Mouse (Mus musculus) stomach, embryonic 16.5 days (tissue): Measurements from ENCODE around the gene Gatd1. TPM values are rescaled to one million over a fixed set of nuclear protein-coding genes. Genes with fewer than 3 reads are reported as not detected.

Experiments
- ATAC-seq: fragments of 200-750 bp; cut with Nextera tagmentation; 2 replicates; pipeline ENCODE4 v1.8.0; 2017; ENCODE audit warnings: moderate number of reproducible peaks, moderate TSS enrichment; ENCODE audit not compliant: insufficient read depth, low FRiP score
- H3K27ac ChIP-seq: fragments of 300-500 bp; sonication (generic); 2 replicates; pipeline ENCODE4 v1.5.1; 2014; ENCODE audit warnings: low read length
- H3K27me3 ChIP-seq: fragments of 300-500 bp; sonication (generic); 2 replicates; pipeline ENCODE4 v1.6.1; 2014; ENCODE audit warnings: low read length, control low read depth, mixed read lengths; ENCODE audit not compliant: control insufficient read depth, insufficient read depth
- H3K36me3 ChIP-seq: fragments of 300-500 bp; sonication (generic); 2 replicates; pipeline ENCODE4 v1.6.1; 2014; ENCODE audit warnings: low read length; ENCODE audit not compliant: control insufficient read depth, insufficient read depth
- H3K4me1 ChIP-seq: fragments of 300-500 bp; sonication (generic); 2 replicates; pipeline ENCODE4 v1.6.1; 2014; ENCODE audit warnings: low read length, control low read depth, mixed read lengths; ENCODE audit not compliant: control insufficient read depth, insufficient read depth
- H3K4me2 ChIP-seq: fragments of 300-500 bp; sonication (generic); 2 replicates; pipeline ENCODE4 v1.6.1; 2014; ENCODE audit warnings: low read depth, low read length, mixed read lengths
- H3K4me3 ChIP-seq: fragments of 300-500 bp; sonication (generic); replicated peaks from 2 replicates; pipeline ENCODE4 v1.5.1; 2014; ENCODE audit warnings: mild to moderate bottlenecking, low read length
- H3K9ac ChIP-seq: fragments of 300-500 bp; sonication (generic); 2 replicates; pipeline ENCODE4 v1.6.1; 2014; ENCODE audit warnings: low read length
- H3K9me3 ChIP-seq: fragments of 300-500 bp; sonication (generic); replicated peaks from 2 replicates; pipeline ENCODE4 v1.6.1; 2016; ENCODE audit warnings: low read length, control low read depth; ENCODE audit not compliant: control insufficient read depth
- WGBS: fragments of 180-500 bp; shearing (Covaris S2); extraction: QIAGEN DNeasy Blood & Tissue Kit; methylation state at CpG from one replicate; pipeline ENCODE4 v1.1.7; 2014; 5-methylcytosine and 5-hydroxymethylcytosine counted together
- polyA plus RNA-seq: library from polyadenylated mRNA; unstranded; fragments of >200 nt; fragmentation: Nextera tagmentation; extraction: Ambion mirVana; gene quantifications from 2 replicates; pipeline ENCODE4 v1.2.1, GENCODE M21; 2015

Gene Gatd1
- polyA plus RNA-seq, 1 experiment from 2014 or later, result 45.8 TPM

DNA sequence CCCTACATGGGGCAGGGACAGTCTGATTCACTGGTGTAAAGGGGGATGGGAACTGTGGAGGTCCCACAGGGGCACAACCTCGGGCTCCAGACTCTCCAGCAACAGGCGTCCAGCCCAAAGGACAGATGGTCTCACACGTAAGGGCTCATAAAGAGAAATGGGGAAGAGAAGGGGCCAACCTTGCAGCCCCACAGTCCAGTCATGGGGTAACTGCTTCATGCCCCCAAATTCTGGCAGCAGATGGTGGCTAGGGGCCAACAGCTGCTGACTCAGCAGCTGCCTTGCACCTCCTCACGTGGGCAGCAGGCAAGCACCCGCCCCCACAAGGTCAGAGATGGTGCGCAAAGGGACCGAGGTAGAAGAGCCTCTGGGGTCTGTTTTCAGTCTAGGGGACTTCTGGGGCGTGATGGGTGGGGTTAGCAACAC lies 18.3 kb upstream of the Gatd1 start:
- Histone ChIP-seq H3K36me3 (no peaks in the 10 kb centered on the region), H3K27me3 (no peaks in the 10 kb centered on the region), H3K4me2 (no peak overlapping the region), H3K9me3 (no peaks in the 10 kb centered on the region), H3K4me3 (no peak overlapping the region), H3K9ac (no peak overlapping the region), H3K27ac (no peak overlapping the region), H3K4me1 (peaks cover 33% of the 10 kb centered on the region)
- ATAC-seq, result no peak
- WGBS, result 80% methylated on average over 8 of the region's 8 CpGs

DNA sequence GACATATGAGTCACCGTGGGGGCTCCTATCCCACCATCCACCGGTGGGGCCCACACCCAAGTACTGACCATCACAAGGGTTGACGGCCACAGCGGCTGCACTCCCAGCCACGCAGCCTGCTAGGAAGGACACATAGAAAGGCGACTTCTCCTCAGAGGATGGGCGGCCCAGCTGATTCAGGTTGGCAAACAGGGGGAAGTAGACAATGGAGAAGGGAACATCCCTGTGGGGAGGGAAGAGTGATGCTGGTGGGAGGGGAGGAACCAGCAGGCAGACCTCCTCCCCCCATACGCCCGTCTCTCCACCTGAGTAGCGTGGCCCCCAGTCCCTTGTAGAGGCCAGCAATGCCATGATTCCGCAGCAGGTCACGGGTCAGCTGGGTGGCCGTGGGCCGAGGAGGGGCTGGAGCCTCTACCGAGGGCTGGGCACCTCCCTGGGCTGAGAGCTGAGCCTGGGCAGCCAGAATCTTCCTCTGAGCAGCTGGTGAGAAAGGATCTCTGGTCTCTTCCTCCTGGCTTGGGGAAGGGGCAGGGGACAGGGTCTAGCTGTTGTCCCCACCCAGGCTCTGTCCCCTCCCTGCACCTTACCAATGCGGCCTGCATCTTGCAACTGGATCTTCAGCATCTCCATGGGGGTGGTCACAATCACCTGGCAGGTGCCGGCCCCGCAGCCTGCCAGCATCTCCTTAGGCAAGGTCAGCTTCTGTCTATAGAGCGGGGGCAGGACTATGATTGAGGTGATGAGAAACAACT lies 17.7 kb upstream of the Gatd1 start:
- ATAC-seq, result no peak
- no peaks in the 10 kb centered on the region for H3K36me3 ChIP-seq
- no peak overlapping the region for H3K4me2 ChIP-seq
- no peak overlapping the region for H3K27ac ChIP-seq
- 95% methylated on average over 19 of the region's 19 CpGs for WGBS
- no peaks in the 10 kb centered on the region for H3K9me3 ChIP-seq
- H3K4me3 ChIP-seq, result no peak overlapping the region
- no peaks in the 10 kb centered on the region for H3K27me3 ChIP-seq
- no peak overlapping the region for H3K9ac ChIP-seq
- H3K4me1 ChIP-seq, result peaks cover 30% of the 10 kb centered on the region

DNA sequence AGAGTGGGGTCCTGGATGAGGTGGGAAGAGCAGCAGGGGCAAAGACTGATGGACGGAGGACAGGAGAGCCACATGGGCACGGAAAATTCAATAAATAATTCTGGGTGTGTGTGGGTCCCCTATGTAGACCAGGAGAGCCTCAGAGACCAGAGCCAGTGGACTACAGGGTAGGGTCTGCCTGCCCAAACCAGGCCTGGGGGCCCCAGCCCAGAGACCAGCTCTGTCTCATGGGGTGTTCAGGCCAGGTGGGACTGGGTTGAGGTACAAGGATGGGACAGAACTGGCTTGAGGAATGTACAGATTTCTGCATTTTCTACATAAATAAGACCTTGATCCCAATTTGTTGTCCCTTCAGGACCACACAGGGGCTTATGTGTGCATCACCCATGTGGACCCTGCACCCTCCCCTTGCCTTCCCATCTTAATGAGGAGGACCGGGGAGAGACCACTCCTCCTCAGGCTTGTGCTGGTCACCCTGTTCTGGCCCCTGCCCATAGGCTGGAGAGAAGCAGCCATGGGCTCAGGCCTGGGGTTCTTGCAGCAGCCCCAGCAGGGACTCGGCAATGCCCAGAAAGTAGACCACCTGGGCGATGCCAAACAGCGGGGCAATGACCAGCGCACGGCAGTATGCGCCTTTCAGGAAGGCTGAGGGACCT lies 16.8 kb upstream of the Gatd1 start:
- 91% methylated on average over 9 of the region's 9 CpGs for WGBS
- H3K9me3 ChIP-seq, result no peaks in the 10 kb centered on the region
- no peak overlapping the region for H3K27ac ChIP-seq
- H3K9ac ChIP-seq, result no peak overlapping the region
- peaks cover 29% of the 10 kb centered on the region for H3K4me1 ChIP-seq
- H3K36me3 ChIP-seq, result no peaks in the 10 kb centered on the region
- no peak for ATAC-seq
- H3K4me2 ChIP-seq, result no peak overlapping the region
- H3K27me3 ChIP-seq, result no peaks in the 10 kb centered on the region
- H3K4me3 ChIP-seq, result no peak overlapping the region

DNA sequence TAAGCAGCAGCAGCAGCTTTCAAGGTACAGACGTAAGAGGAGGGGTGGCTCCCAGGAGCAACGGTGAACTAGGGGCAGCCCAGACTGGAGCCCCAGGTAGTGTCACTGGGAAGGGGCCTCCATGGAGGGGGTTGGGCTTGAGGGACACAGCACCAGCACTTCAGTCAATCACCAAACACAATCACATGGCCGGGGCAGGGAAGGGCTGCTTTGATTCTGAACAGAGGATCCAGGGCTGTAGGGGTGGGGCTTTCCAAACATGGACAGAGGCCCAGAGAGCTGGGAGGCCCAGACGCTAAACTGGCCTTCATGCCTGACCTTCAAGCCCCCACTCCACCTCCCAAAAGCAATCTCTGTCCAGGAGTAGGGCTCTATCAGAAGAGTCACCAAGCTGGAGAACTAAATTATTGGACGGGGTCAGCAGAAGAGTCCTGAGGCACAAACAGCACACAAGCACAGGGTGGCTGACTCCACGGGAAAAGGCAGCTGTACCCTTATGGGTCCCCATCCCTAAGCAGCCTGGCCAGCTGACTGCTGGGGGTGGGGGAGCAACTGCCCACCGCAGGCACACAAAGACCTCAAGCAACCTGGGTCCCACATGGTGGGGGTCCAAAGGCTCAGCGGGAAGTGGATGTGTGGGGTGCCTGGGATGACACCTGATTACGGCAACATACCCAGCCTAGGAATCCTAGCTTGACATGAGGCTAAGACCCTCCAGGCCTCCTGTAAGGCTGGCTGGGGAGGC lies 16.1 kb upstream of the Gatd1 start:
- H3K9me3 ChIP-seq, result no peaks in the 10 kb centered on the region
- H3K4me2 ChIP-seq, result no peak overlapping the region
- no peak for ATAC-seq
- H3K36me3 ChIP-seq, result no peaks in the 10 kb centered on the region
- H3K27me3 ChIP-seq, result no peaks in the 10 kb centered on the region
- no peak overlapping the region for H3K4me3 ChIP-seq
- H3K4me1 ChIP-seq, result peaks cover 23% of the 10 kb centered on the region
- no peak overlapping the region for H3K27ac ChIP-seq
- WGBS, result 56% methylated on average over 9 of the region's 9 CpGs
- H3K9ac ChIP-seq, result no peak overlapping the region

DNA sequence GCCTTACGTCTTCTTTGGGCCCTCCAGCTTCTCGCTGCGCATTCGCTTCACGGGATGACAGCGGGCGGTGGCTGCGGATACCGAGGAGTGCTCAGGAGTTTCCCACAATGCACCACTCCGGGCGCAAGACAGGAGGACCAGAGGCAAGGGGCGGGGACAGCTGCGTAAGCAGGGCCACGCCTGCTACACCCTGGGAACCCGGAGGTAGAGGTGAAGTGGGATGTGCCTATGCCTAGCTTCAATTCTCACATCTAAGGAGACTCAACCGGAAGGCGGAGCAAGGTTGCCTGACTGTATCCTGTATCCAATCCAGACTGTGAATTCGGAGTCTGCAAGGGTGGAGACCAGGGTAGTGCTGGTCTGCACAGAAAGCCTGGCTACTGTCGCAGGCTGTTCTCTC lies 15.4 kb upstream of the Gatd1 start, which contains the start of gene Cend1:
Gene Cend1, minus strand, starts transcription at position 182 of the 400 bp plus-strand sequence.
- 6% methylated on average over 19 of the region's 19 CpGs for WGBS
- ATAC-seq, result peak; percentile 55
- peaks cover 16% of the 10 kb centered on the region for H3K4me1 ChIP-seq
- no peaks in the 10 kb centered on the region for H3K27me3 ChIP-seq
- no peaks in the 10 kb centered on the region for H3K36me3 ChIP-seq
- no peak within 1 kb of the TSS for H3K27ac ChIP-seq
- peak within 1 kb of the TSS; percentile 9; the same call in 1 of the 2 replicates for H3K4me3 ChIP-seq
- peak within 1 kb of the TSS; percentile 38; the same call in 1 of the 2 replicates for H3K4me2 ChIP-seq
- no peaks in the 10 kb centered on the region for H3K9me3 ChIP-seq
- H3K9ac ChIP-seq, result 0 out of 2 replicates have a peak within 1 kb of the TSS, but pooled peaks have one; percentile 23

DNA sequence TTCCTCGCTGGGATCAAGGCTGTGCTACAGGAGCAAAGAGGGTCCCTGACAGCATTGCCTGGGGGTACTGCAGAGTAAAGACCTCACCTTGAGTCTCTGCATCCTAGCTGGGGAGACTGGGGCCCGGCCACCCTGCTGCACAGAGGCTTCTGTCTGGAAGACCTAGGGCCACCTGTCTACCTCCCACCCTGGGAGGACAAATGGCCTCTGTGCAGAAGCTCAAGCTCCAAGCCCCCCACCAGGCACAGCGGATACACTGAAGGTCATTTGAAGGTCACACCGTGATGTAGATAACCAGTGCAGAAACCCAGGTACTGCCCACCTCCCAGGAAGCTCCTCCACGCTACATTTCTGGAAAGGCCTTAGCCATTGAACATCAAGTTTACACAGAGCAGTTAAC lies 14.8 kb upstream of the Gatd1 start:
- Histone ChIP-seq H3K27ac (no peak overlapping the region), H3K36me3 (no peaks in the 10 kb centered on the region), H3K9me3 (no peaks in the 10 kb centered on the region), H3K4me1 (peaks cover 10% of the 10 kb centered on the region), H3K9ac (no peak overlapping the region), H3K4me2 (0 out of 2 replicates have a peak overlapping the region, but pooled peaks have one; percentile 38), H3K27me3 (no peaks in the 10 kb centered on the region), H3K4me3 (peak overlapping the region; percentile 9; the same call in 1 of the 2 replicates)
- no peak for ATAC-seq
- WGBS, result 41% methylated on average over 5 of the region's 5 CpGs

DNA sequence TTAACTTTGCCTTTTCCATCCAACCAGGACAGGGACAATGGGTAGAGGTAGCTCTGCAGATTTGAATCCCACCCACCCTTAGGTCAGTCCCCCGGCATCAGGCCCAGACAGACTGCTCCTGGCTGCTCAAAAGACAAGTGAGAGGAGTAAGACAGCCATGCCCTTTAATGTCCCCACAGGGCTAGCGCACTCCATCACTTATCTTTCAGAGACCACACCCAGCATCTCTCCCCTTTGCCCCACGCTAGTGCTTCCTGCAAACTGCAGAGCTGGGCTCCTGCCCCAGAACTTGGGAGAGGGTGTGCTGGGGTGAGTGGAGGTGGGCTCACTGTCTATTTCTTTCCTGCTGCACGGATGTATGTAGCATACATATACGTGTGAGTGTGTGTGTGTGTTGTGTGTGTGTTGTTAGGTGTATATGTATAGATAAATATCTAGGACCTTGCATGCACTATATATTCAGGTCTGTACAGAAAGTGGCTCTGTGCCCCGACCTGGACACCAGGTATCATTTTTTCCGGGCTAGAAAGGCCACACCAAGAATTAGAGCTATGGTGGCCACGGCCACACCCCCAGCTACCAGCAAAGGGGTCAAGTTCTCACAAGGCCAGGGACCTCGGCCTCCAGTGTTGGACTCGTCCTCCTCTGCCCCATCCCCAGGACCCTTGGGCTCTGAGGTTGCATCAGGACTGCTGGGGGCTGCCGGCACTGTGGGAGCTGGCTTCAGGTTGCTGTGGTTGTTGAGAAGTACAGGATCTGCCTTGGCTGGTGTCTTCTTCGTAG lies 13.2 kb upstream of the Gatd1 start:
- H3K9ac ChIP-seq, result no peak overlapping the region
- H3K4me3 ChIP-seq, result no peak overlapping the region
- no peaks in the 10 kb centered on the region for H3K36me3 ChIP-seq
- no peak overlapping the region for H3K27ac ChIP-seq
- H3K27me3 ChIP-seq, result no peaks in the 10 kb centered on the region
- WGBS, result 80% methylated on average over 12 of the region's 12 CpGs
- ATAC-seq, result no peak
- H3K9me3 ChIP-seq, result no peaks in the 10 kb centered on the region
- no peak overlapping the region for H3K4me2 ChIP-seq
- H3K4me1 ChIP-seq, result peaks cover 9% of the 10 kb centered on the region

DNA sequence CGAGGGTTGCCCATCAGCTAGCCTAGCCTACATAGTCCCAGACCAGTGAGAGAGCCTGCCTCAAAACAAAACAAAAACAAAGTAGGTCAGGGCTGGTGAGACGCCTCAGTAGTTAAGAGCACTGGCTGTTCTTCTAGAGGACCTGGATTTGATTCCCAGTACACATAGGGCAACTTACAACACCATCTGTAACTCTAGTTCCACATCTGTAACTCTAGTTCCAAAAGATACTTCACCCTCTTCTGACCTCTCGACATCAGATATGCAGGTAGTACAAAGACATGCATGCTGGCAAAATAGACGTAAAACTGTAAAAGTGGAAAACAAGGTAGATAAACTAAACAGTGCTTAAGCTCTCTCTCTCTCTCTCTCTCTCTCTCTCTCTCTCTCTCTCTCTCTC lies 9.9 kb upstream of the Gatd1 start:
- Histone ChIP-seq H3K27me3 (no peaks in the 10 kb centered on the region), H3K9me3 (no peaks in the 10 kb centered on the region), H3K4me3 (no peak overlapping the region), H3K4me2 (no peak overlapping the region), H3K4me1 (no peaks in the 10 kb centered on the region), H3K9ac (no peak overlapping the region), H3K27ac (no peak overlapping the region), H3K36me3 (no peaks in the 10 kb centered on the region)
- WGBS, result 58% methylated on average over 4 of the region's 4 CpGs
- no peak for ATAC-seq
